Mouse (Mus musculus) kidney, adult 2 months (tissue): Measurements from ENCODE around the gene Lrtm2. TPM values are rescaled to one million over a fixed set of nuclear protein-coding genes. Genes with fewer than 3 reads are reported as not detected.
"Not testable (repeated sequence)": the region's sequence is repeated elsewhere in the genome, so short reads cannot be mapped to it uniquely, and the experiment has no call there.

Source experiments
- DNase-seq: peaks from one replicate; pipeline ENCODE4 v3.0.0; 2021
- H3K27ac ChIP-seq: fragments of 200-500 bp; 2 replicates; pipeline ENCODE4 v1.5.1; 2012; ENCODE audit warnings: low read depth, low read length, control low read depth, inconsistent platforms; ENCODE audit not compliant: insufficient read depth
- H3K27me3 ChIP-seq: fragments of 200-500 bp; replicated peaks from 2 replicates; pipeline ENCODE4 v1.6.1; 2012; ENCODE audit warnings: mild to moderate bottlenecking, moderate library complexity, low read length, inconsistent platforms; ENCODE audit not compliant: control insufficient read depth, insufficient read depth
- H3K36me3 ChIP-seq: fragments of 200-500 bp; 2 replicates; pipeline ENCODE4 v1.6.1; 2012; ENCODE audit warnings: mild to moderate bottlenecking, moderate library complexity, low read length, inconsistent platforms; ENCODE audit not compliant: control insufficient read depth, insufficient read depth
- H3K4me1 ChIP-seq: fragments of 200-500 bp; 2 replicates; pipeline ENCODE4 v1.6.1; 2011; ENCODE audit warnings: low read length; ENCODE audit not compliant: control insufficient read depth, insufficient read depth
- H3K4me3 ChIP-seq: fragments of 200-500 bp; 2 replicates; pipeline ENCODE4 v1.5.1; 2011; ENCODE audit warnings: mild to moderate bottlenecking, low read depth, low read length, control low read depth; ENCODE audit not compliant: insufficient read depth
- CTCF ChIP-seq: fragments of 200-500 bp; conservative IDR thresholded peaks from 2 replicates; pipeline ENCODE4 v1.5.1; 2011; ENCODE audit warnings: low read depth, mild to moderate bottlenecking, control low read depth, low read length, moderate library complexity, mixed read lengths; ENCODE audit not compliant: insufficient read depth, insufficient read length
- POLR2A ChIP-seq: fragments of 200-500 bp; IDR thresholded peaks from one replicate; pipeline ENCODE4 v1.6.1; 2011; ENCODE audit warnings: low read depth, low read length, control low read depth
- WGBS: fragments of 180-500 bp; shearing (Covaris S2); methylation state at CpG from one replicate; pipeline ENCODE4 v1.1.7; 2018; 5-methylcytosine and 5-hydroxymethylcytosine counted together
- polyA plus RNA-seq: library from polyadenylated mRNA; depleted of rRNA; stranded (reverse); fragments of >200 nt; gene quantifications from 2 replicates; pipeline ENCODE4 v1.2.3, GENCODE M21; 2012

Lrtm2 gene
- polyA plus RNA-seq, 1 experiment: 3.0 TPM

GRCm38 (mm10) chr6:119367382-119367781, 36.8 kb upstream of the Lrtm2 start:
- peaks cover 6% of the 10 kb centered on the region for H3K36me3 ChIP-seq
- no peak for DNase-seq

GRCm38 (mm10) chr6:119366800-119367199, 36.2 kb upstream of the Lrtm2 start:
- H3K27me3 ChIP-seq, H3K36me3 ChIP-seq, DNase-seq, H3K27ac ChIP-seq, H3K4me3 ChIP-seq, H3K4me1 ChIP-seq: not testable (repeated sequence)
- 77% methylated on average over 4 of the region's 4 CpGs for WGBS

More at GRCm38 (mm10) chr6:119367382-119367781, 36.8 kb upstream of the Lrtm2 start:
- H3K4me1 ChIP-seq: no peaks in the 10 kb centered on the region
- TF ChIP-seq POLR2A (no peak), CTCF (no peak)
- H3K4me3 ChIP-seq: no peak overlapping the region
- H3K27ac ChIP-seq: no peak overlapping the region
- WGBS: 88% methylated on average over 2 of the region's 2 CpGs
- H3K27me3 ChIP-seq: no peaks in the 10 kb centered on the region

DNA sequence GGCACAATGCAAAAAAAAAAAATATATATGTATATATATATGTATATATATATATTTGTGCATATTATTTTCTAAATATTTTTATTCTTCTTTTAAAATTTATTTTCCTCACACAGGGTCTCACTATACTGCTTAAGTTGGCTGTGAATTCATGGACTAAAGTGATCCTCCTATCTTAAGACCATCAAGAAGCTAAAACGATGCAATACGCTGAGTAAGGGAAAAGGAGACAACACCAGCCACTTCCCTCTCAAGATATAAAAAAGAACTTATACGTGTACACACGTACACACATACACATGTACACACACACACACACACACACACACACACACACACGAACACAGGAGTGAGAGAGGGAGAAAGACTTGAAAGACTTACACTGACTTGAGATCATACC, 33.0 kb upstream of the Lrtm2 start:
- no peak for DNase-seq
- WGBS: 89% methylated on average over 5 of the region's 5 CpGs
- Histone ChIP-seq H3K27ac (no peak overlapping the region), H3K36me3 (peaks cover 12% of the 10 kb centered on the region), H3K4me3 (no peak overlapping the region), H3K4me1 (no peaks in the 10 kb centered on the region), H3K27me3 (no peaks in the 10 kb centered on the region)
- TF ChIP-seq POLR2A (no peak), CTCF (no peak)

- WGBS: 84% methylated on average over 3 of the region's 3 CpGs
- Histone ChIP-seq H3K27ac (no peak overlapping the region), H3K4me3 (no peak overlapping the region), H3K27me3 (no peaks in the 10 kb centered on the region), H3K36me3 (peaks cover 14% of the 10 kb centered on the region), H3K4me1 (no peaks in the 10 kb centered on the region)
- TF ChIP-seq POLR2A: no peak
- TF ChIP-seq CTCF: no peak
- DNase-seq: no peak
Observed at GRCm38 (mm10) chr6:119360925-119361702, 30.5 kb upstream of the Lrtm2 start.

GRCm38 (mm10) chr6:119360250-119360649, 29.7 kb upstream of the Lrtm2 start:
- H3K4me1 ChIP-seq, H3K27me3 ChIP-seq, H3K27ac ChIP-seq, DNase-seq, H3K4me3 ChIP-seq: not testable (repeated sequence)
- H3K36me3 ChIP-seq: peaks cover 14% of the 10 kb centered on the region
- WGBS: 89% methylated on average over 6 of the region's 6 CpGs

GRCm38 (mm10) chr6:119358020-119358571, 27.5 kb upstream of the Lrtm2 start:
- peaks cover 10% of the 10 kb centered on the region for H3K36me3 ChIP-seq
- no peak for DNase-seq
- no peaks in the 10 kb centered on the region for H3K27me3 ChIP-seq
- H3K4me3 ChIP-seq: no peak overlapping the region
- H3K4me1 ChIP-seq: no peaks in the 10 kb centered on the region
- no peak overlapping the region for H3K27ac ChIP-seq
- TF ChIP-seq POLR2A (no peak), CTCF (no peak)
- 79% methylated on average over 8 of the region's 8 CpGs for WGBS

- DNase-seq: no peak
- TF ChIP-seq CTCF (no peak), POLR2A (no peak)
- H3K4me1 ChIP-seq: no peaks in the 10 kb centered on the region
- peaks cover 3% of the 10 kb centered on the region; the same call in 1 of the 2 replicates for H3K36me3 ChIP-seq
- H3K4me3 ChIP-seq: no peak overlapping the region
- WGBS: 79% methylated on average over 6 of the region's 6 CpGs
- H3K27me3 ChIP-seq: no peaks in the 10 kb centered on the region
- H3K27ac ChIP-seq: no peak overlapping the region
Observed at GRCm38 (mm10) chr6:119352501-119352900, 21.9 kb upstream of the Lrtm2 start.
